Mouse (Mus musculus): Measurements from ENCODE around the gene Crb3. TPM values are rescaled to one million over a fixed set of nuclear protein-coding genes. Genes with fewer than 3 reads are reported as not detected.
"Not testable (repeated sequence)": the region's sequence is repeated elsewhere in the genome, so short reads cannot be mapped to it uniquely, and the experiment has no call there.

The Crb3 gene
- polyA plus RNA-seq, 1 experiment from 2014 or later: 2.4 TPM

GRCm38 (mm10) chr17:57032854-57033253 is 26.1 kb upstream of the Crb3 start:
- peak overlapping the region; percentile 58; the same call in 1 of the 2 replicates for H3K4me2 ChIP-seq
- no peak overlapping the region for H3K9ac ChIP-seq (replicated peaks)
- no peak overlapping the region for H3K27ac ChIP-seq
- WGBS: 93% methylated on average over 4 of the region's 4 CpGs
- H3K4me1 ChIP-seq (replicated peaks): peaks cover 18% of the 10 kb centered on the region
- no peak for ATAC-seq (ENCODE audit: insufficient number of reproducible peaks, insufficient read depth, low FRiP score, low TSS enrichment, low read depth)
- H3K4me3 ChIP-seq (replicated peaks): peak overlapping the region; percentile 41
- no peaks in the 10 kb centered on the region for H3K9me3 ChIP-seq
- H3K36me3 ChIP-seq: peaks cover 15% of the 10 kb centered on the region
- peaks cover 12% of the 10 kb centered on the region for H3K27me3 ChIP-seq

GRCm38 (mm10) chr17:57038978-57039377 is 19.9 kb upstream of the Crb3 start:
- WGBS: 37% methylated on average over 8 of the region's 8 CpGs
- H3K4me1 ChIP-seq (replicated peaks): no peaks in the 10 kb centered on the region
- H3K9me3 ChIP-seq: no peaks in the 10 kb centered on the region
- H3K36me3 ChIP-seq: no peaks in the 10 kb centered on the region
- no peak overlapping the region for H3K4me3 ChIP-seq (replicated peaks)
- peaks cover 31% of the 10 kb centered on the region for H3K27me3 ChIP-seq
- ATAC-seq (ENCODE audit: insufficient number of reproducible peaks, insufficient read depth, low FRiP score, low TSS enrichment, low read depth): no peak
- no peak overlapping the region for H3K27ac ChIP-seq
- H3K9ac ChIP-seq (replicated peaks): no peak overlapping the region
- H3K4me2 ChIP-seq: no peak overlapping the region

- H3K36me3 ChIP-seq: no peaks in the 10 kb centered on the region
- H3K4me3 ChIP-seq (replicated peaks): no peak within 1 kb of the TSS
- peaks cover 30% of the 10 kb centered on the region for H3K27me3 ChIP-seq
- no peak within 1 kb of the TSS for H3K4me2 ChIP-seq
- ATAC-seq (ENCODE audit: insufficient number of reproducible peaks, insufficient read depth, low FRiP score, low TSS enrichment, low read depth): no peak
- H3K4me1 ChIP-seq (replicated peaks): no peaks in the 10 kb centered on the region
- H3K9me3 ChIP-seq: no peaks in the 10 kb centered on the region
- H3K27ac ChIP-seq: no peak within 1 kb of the TSS
- no peak within 1 kb of the TSS for H3K9ac ChIP-seq (replicated peaks)
- WGBS: 71% methylated on average over 8 of the region's 8 CpGs
Measured at GRCm38 (mm10) chr17:57041554-57041953, 17.4 kb upstream of the Crb3 start, which contains the start of gene Slc25a41. Gene Slc25a41, minus strand, starts transcription at chr17:57041654.

GRCm38 (mm10) chr17:57047406-57047805 is 11.5 kb upstream of the Crb3 start:
- Histone ChIP-seq H3K9ac (replicated peaks) (no peak overlapping the region), H3K4me2 (no peak overlapping the region), H3K4me1 (replicated peaks) (no peaks in the 10 kb centered on the region), H3K27me3 (no peaks in the 10 kb centered on the region), H3K4me3 (replicated peaks) (no peak overlapping the region), H3K36me3 (peaks cover 9% of the 10 kb centered on the region), H3K9me3 (no peaks in the 10 kb centered on the region), H3K27ac (no peak overlapping the region)
- ATAC-seq (ENCODE audit: insufficient number of reproducible peaks, insufficient read depth, low FRiP score, low TSS enrichment, low read depth): no peak
- WGBS: 24% methylated on average over 5 of the region's 5 CpGs

GRCm38 (mm10) chr17:57048816-57049215 is 10.1 kb upstream of the Crb3 start:
- no peaks in the 10 kb centered on the region for H3K9me3 ChIP-seq
- no peaks in the 10 kb centered on the region for H3K27me3 ChIP-seq
- H3K4me2 ChIP-seq: no peak overlapping the region
- no peak overlapping the region for H3K9ac ChIP-seq (replicated peaks)
- H3K4me3 ChIP-seq (replicated peaks): no peak overlapping the region
- 93% methylated on average over 3 of the region's 3 CpGs for WGBS
- no peak overlapping the region for H3K27ac ChIP-seq
- ATAC-seq (ENCODE audit: insufficient number of reproducible peaks, insufficient read depth, low FRiP score, low TSS enrichment, low read depth): no peak
- H3K4me1 ChIP-seq (replicated peaks): no peaks in the 10 kb centered on the region
- H3K36me3 ChIP-seq: peaks cover 17% of the 10 kb centered on the region

GRCm38 (mm10) chr17:57051679-57052078 is 7.2 kb upstream of the Crb3 start:
- ATAC-seq (ENCODE audit: insufficient number of reproducible peaks, insufficient read depth, low FRiP score, low TSS enrichment, low read depth); H3K4me2 ChIP-seq: not testable (repeated sequence)
- WGBS: 81% methylated on average over 4 of the region's 4 CpGs

GRCm38 (mm10) chr17:57056246-57056645 is 2.7 kb upstream of the Crb3 start:
- Histone ChIP-seq H3K9me3 (no peaks in the 10 kb centered on the region), H3K27ac (no peak overlapping the region), H3K4me1 (replicated peaks) (peaks cover 8% of the 10 kb centered on the region), H3K36me3 (peaks cover 12% of the 10 kb centered on the region), H3K9ac (replicated peaks) (no peak overlapping the region), H3K4me2 (no peak overlapping the region), H3K27me3 (peaks cover 32% of the 10 kb centered on the region), H3K4me3 (replicated peaks) (no peak overlapping the region)
- WGBS: 88% methylated on average over 3 of the region's 3 CpGs
- no peak for ATAC-seq (ENCODE audit: insufficient number of reproducible peaks, insufficient read depth, low FRiP score, low TSS enrichment, low read depth)

More at GRCm38 (mm10) chr17:57051679-57052078, 7.2 kb upstream of the Crb3 start:
- H3K4me3 ChIP-seq (replicated peaks); H3K9ac ChIP-seq (replicated peaks); H3K9me3 ChIP-seq; H3K4me1 ChIP-seq (replicated peaks); H3K27ac ChIP-seq; H3K27me3 ChIP-seq: not testable (repeated sequence)
- H3K36me3 ChIP-seq: peaks cover 17% of the 10 kb centered on the region

GRCm38 (mm10) chr17:57059486-57059977 is 627 bp downstream of the Crb3 start, which contains the start of gene Slc25a23:
Gene Slc25a23, minus strand, starts transcription at chr17:57059863.
- H3K36me3 ChIP-seq: no peaks in the 10 kb centered on the region
- peak within 1 kb of the TSS; percentile 89 for H3K4me2 ChIP-seq
- under 1% methylated on average over 39 of the region's 45 CpGs for WGBS
- no peaks in the 10 kb centered on the region for H3K9me3 ChIP-seq
- ATAC-seq (ENCODE audit: insufficient number of reproducible peaks, insufficient read depth, low FRiP score, low TSS enrichment, low read depth): peak; percentile 48; the same call in 1 of the 2 replicates
- H3K4me3 ChIP-seq (replicated peaks): peak within 1 kb of the TSS; percentile 82
- H3K27ac ChIP-seq: no peak within 1 kb of the TSS
- peaks cover 15% of the 10 kb centered on the region for H3K4me1 ChIP-seq (replicated peaks)
- H3K9ac ChIP-seq (replicated peaks): peak within 1 kb of the TSS; percentile 66
- peaks cover 64% of the 10 kb centered on the region for H3K27me3 ChIP-seq

- WGBS: under 1% methylated on average over 44 of the region's 44 CpGs
Measured at GRCm38 (mm10) chr17:57060231-57060801, 1.4 kb downstream of the Crb3 start.

GRCm38 (mm10) chr17:57061069-57061468 is 2.2 kb downstream of the Crb3 start:
- H3K9me3 ChIP-seq: no peaks in the 10 kb centered on the region
- H3K36me3 ChIP-seq: no peaks in the 10 kb centered on the region
- peaks cover 15% of the 10 kb centered on the region for H3K4me1 ChIP-seq (replicated peaks)
- 0 out of 2 replicates have a peak overlapping the region, but pooled peaks have one; percentile 82 for H3K4me3 ChIP-seq (replicated peaks)
- H3K9ac ChIP-seq (replicated peaks): no peak overlapping the region
- H3K27me3 ChIP-seq: peaks cover 79% of the 10 kb centered on the region
- WGBS: 40% methylated on average over 10 of the region's 10 CpGs
- H3K4me2 ChIP-seq: peak overlapping the region; percentile 89; the same call in 1 of the 2 replicates
- H3K27ac ChIP-seq: no peak overlapping the region
- ATAC-seq (ENCODE audit: insufficient number of reproducible peaks, insufficient read depth, low FRiP score, low TSS enrichment, low read depth): no peak

More at GRCm38 (mm10) chr17:57060231-57060801, 1.4 kb downstream of the Crb3 start:
- Histone ChIP-seq H3K27me3 (peaks cover 72% of the 10 kb centered on the region), H3K36me3 (no peaks in the 10 kb centered on the region), H3K9me3 (no peaks in the 10 kb centered on the region), H3K9ac (replicated peaks) (no peak overlapping the region), H3K4me2 (peak overlapping the region; percentile 89), H3K27ac (no peak overlapping the region), H3K4me1 (replicated peaks) (peaks cover 15% of the 10 kb centered on the region), H3K4me3 (replicated peaks) (peak overlapping the region; percentile 82)
- peak; percentile 81 for ATAC-seq (ENCODE audit: insufficient number of reproducible peaks, insufficient read depth, low FRiP score, low TSS enrichment, low read depth)

GRCm38 (mm10) chr17:57062011-57062521 is 3.2 kb downstream of the Crb3 start:
- Histone ChIP-seq H3K4me1 (replicated peaks) (peaks cover 15% of the 10 kb centered on the region), H3K9ac (replicated peaks) (no peak overlapping the region), H3K4me3 (replicated peaks) (peak overlapping the region; percentile 19), H3K36me3 (no peaks in the 10 kb centered on the region), H3K27ac (no peak overlapping the region), H3K9me3 (no peaks in the 10 kb centered on the region), H3K4me2 (peak overlapping the region; percentile 29), H3K27me3 (peaks cover 89% of the 10 kb centered on the region)
- 2% methylated on average over 39 of the region's 39 CpGs for WGBS
- ATAC-seq (ENCODE audit: insufficient number of reproducible peaks, insufficient read depth, low FRiP score, low TSS enrichment, low read depth): no peak

Data from limb, embryonic 12.5 days (tissue).